Mouse (Mus musculus) midbrain, embryonic 14.5 days (tissue): ENCODE data around the gene Arid1a. TPM values are rescaled to one million over a fixed set of nuclear protein-coding genes. Genes with fewer than 3 reads are reported as not detected.

Experiments
- ATAC-seq: fragments of 200-750 bp; cut with Nextera tagmentation; 2 replicates; pipeline ENCODE4 v1.8.0; 2017; ENCODE audit warnings: moderate number of reproducible peaks, moderate library complexity; ENCODE audit not compliant: low FRiP score, low TSS enrichment
- DNase-seq: peaks from one replicate; pipeline ENCODE4 v3.0.0-alpha.2; 2015
- H3K27ac ChIP-seq: fragments of 300-500 bp; sonication (generic); replicated peaks from 2 replicates; pipeline ENCODE4 v1.5.1; 2014; ENCODE audit warnings: mild to moderate bottlenecking, low read depth, low read length, moderate library complexity
- H3K27me3 ChIP-seq: fragments of 300-500 bp; sonication (generic); 2 replicates; pipeline ENCODE4 v1.6.1; 2014; ENCODE audit warnings: low read length, control low read depth, mixed read lengths; ENCODE audit not compliant: control insufficient read depth, insufficient read depth
- H3K36me3 ChIP-seq: fragments of 300-500 bp; sonication (generic); 2 replicates; pipeline ENCODE4 v1.6.1; 2014; ENCODE audit warnings: low read length, control low read depth; ENCODE audit not compliant: control insufficient read depth, insufficient read depth
- H3K4me1 ChIP-seq: fragments of 300-500 bp; sonication (generic); 2 replicates; pipeline ENCODE4 v1.6.1; 2014; ENCODE audit warnings: mild to moderate bottlenecking, antibody characterized with exemption, low read length, control low read depth; ENCODE audit not compliant: control insufficient read depth, insufficient read depth
- H3K4me2 ChIP-seq: fragments of 300-500 bp; sonication (generic); 2 replicates; pipeline ENCODE4 v1.6.1; 2014; ENCODE audit warnings: mild to moderate bottlenecking, low read length, moderate library complexity
- H3K4me3 ChIP-seq: fragments of 300-500 bp; sonication (generic); replicated peaks from 2 replicates; pipeline ENCODE4 v1.5.1; 2014; ENCODE audit warnings: low read depth, low read length
- H3K9ac ChIP-seq: fragments of 300-500 bp; sonication (generic); replicated peaks from 2 replicates; pipeline ENCODE4 v1.6.1; 2014; ENCODE audit warnings: mild to moderate bottlenecking, low read length, moderate library complexity
- H3K9me3 ChIP-seq: fragments of 300-500 bp; sonication (generic); 2 replicates; pipeline ENCODE4 v1.6.1; 2016; ENCODE audit warnings: low read length, control low read depth, mixed read lengths; ENCODE audit not compliant: control insufficient read depth
- WGBS: fragments of 180-500 bp; shearing (Covaris S2); extraction: QIAGEN DNeasy Blood & Tissue Kit; methylation state at CpG from one replicate; pipeline ENCODE4 v1.1.7; 2014; 5-methylcytosine and 5-hydroxymethylcytosine counted together
- polyA plus RNA-seq: library from polyadenylated mRNA; unstranded; fragments of >200 nt; fragmentation: Nextera tagmentation; extraction: Ambion mirVana; gene quantifications from 2 replicates; pipeline ENCODE4 v1.2.1, GENCODE M21; 2014

The Arid1a gene
- polyA plus RNA-seq, 1 experiment from 2014 or later = 46.7 TPM

DNA sequence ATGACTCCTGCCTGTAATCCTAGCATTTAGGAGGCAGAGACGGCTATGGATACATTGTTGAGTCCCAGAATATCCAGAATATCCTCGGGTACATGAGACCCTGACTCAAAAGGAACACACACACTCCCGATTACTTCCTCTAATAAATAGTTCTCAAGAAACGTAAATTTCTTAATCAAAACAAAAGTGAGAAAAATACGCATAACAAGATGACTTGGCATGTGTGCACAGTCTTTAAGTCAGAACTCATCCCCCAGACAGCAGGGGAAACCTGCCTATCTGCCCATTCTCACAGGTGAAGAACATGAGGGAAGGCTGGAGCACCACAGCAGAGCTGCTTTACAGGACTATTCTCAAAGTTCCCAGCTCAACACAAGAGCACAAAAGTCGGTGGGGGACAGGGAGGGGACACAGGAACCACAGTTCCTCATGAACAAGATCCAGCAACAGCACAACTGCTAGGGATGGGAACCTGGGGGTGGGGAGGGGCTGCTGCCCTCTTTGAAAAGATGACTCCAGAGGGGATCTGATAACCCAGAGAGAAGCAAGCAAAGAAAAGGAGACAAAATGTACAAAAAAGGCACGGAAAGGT, 6.3 kb downstream of the Arid1a start:
- Histone ChIP-seq H3K9me3 (no peaks in the 10 kb centered on the region), H3K27ac (0 out of 2 replicates have a peak overlapping the region, but pooled peaks have one; percentile 100), H3K4me3 (peak overlapping the region; percentile 100), H3K27me3 (no peaks in the 10 kb centered on the region), H3K9ac (peak overlapping the region; percentile 100), H3K36me3 (peaks cover 4% of the 10 kb centered on the region; the same call in 1 of the 2 replicates), H3K4me1 (peaks cover 42% of the 10 kb centered on the region), H3K4me2 (peak overlapping the region; percentile 97)
- no peak for DNase-seq
- 36% methylated on average over 7 of the region's 7 CpGs for WGBS
- ATAC-seq = no peak

DNA sequence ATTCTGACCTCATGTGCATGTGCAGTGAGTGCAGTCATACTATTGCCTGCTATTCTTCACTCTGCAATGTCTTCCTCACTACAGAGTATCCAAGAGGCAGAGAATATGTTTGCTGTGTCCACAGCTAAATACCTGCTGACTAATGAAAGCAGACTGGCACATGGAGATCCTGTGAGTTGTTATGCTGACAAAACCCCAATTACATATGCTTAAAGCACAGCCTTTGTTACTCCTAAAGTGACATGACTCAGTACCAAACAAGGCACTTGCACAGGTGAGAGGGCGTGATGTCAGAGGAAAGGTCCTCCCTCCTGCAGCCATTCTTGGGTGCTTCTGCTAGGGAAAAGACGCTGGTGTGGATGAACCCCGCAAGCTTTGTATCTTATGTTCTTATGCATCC, 21.3 kb downstream of the Arid1a start:
- WGBS = 92% methylated on average over 3 of the region's 3 CpGs
- DNase-seq (no peak), ATAC-seq (no peak)
- Histone ChIP-seq H3K27me3 (no peaks in the 10 kb centered on the region), H3K9ac (no peak overlapping the region), H3K27ac (no peak overlapping the region), H3K36me3 (peaks cover 6% of the 10 kb centered on the region; the same call in 1 of the 2 replicates), H3K4me2 (no peak overlapping the region), H3K9me3 (no peaks in the 10 kb centered on the region), H3K4me3 (no peak overlapping the region), H3K4me1 (peaks cover 54% of the 10 kb centered on the region)

DNA sequence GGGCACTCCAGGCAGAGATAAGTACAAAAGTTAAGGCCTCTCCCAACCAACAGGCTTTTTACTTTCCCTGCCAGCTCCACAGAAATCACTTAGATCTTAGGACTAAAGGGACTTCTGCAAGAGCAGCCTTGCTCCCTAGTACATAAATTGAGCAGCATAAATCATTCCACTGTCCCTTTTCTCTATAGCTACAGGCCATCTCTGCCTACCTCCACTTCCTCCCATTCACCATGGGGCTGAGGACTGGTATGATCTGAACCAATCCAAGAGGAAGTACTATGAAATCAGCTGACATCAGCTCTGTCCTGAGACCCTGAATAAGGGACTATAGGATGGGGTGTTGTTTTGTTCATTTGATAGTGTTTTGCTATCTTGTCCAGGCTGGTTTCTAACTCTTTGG, 26.4 kb downstream of the Arid1a start:
- Histone ChIP-seq H3K4me2 (peak overlapping the region; percentile 44), H3K9ac (peak overlapping the region; percentile 10; the same call in 1 of the 2 replicates)
- ATAC-seq = peak; percentile 42; the same call in 1 of the 2 replicates

DNA sequence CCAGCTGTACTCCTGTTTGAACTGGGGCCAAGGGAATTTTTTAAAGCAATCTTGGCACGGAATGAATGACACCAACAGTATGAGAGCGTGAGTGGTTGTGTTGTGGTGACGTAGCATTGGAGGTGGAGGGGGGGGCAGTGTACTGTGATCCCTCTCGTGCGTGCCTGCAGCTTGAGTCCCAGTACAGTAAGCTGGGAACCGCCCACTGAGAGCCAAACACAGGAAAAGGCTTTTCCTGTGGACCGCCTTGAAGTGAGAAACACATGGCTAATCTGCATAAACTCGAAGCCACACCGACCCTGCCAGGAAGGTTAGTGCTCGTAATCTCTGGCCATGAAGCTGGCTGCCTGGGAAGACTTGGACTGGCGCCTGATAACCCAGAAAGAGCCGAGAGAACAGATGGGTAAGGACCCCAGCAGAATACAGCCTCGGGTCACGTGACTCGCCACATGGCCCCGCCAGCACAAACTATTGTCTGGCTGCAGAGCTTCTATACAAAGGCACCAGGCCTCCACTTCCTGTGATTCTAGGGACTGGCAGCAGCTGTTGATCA, 27.0 kb downstream of the Arid1a start:
- H3K9ac ChIP-seq = peak overlapping the region; percentile 10; the same call in 1 of the 2 replicates
- DNase-seq (peak; percentile 89), ATAC-seq (peak; percentile 91)
- WGBS = under 1% methylated on average over 16 of the region's 16 CpGs
- peak overlapping the region; percentile 12; the same call in 1 of the 2 replicates for H3K4me3 ChIP-seq
- no peaks in the 10 kb centered on the region for H3K27me3 ChIP-seq
- H3K9me3 ChIP-seq = no peaks in the 10 kb centered on the region
- peaks cover 75% of the 10 kb centered on the region for H3K4me1 ChIP-seq
- H3K4me2 ChIP-seq = peak overlapping the region; percentile 44
- H3K27ac ChIP-seq = peak overlapping the region; percentile 82
- no peaks in the 10 kb centered on the region for H3K36me3 ChIP-seq

More for the DNA sequence above, 26.4 kb downstream of the Arid1a start:
- no peaks in the 10 kb centered on the region for H3K27me3 ChIP-seq
- H3K27ac ChIP-seq = peak overlapping the region; percentile 82
- H3K9me3 ChIP-seq = no peaks in the 10 kb centered on the region
- H3K4me1 ChIP-seq = peaks cover 77% of the 10 kb centered on the region
- H3K4me3 ChIP-seq = no peak overlapping the region
- DNase-seq = no peak
- H3K36me3 ChIP-seq = no peaks in the 10 kb centered on the region

DNA sequence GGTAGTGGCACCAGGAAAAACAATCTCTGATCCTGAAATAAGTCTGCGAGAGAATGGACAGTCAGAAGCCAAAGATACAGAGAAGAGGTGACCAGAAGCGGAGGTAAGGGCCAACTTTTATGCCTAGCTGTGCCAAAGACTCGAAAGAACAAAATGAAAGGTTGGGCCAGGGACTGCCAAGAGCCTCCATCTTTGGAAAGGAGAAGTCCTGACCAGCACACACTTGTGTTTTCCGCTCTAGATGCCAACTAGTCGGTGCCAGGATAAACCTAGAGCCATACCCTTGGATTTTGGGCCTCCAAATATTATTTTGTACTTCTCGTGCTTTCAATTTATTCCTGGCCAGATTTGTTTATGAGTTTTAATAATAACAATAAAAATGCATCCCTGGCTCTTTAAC, 27.6 kb downstream of the Arid1a start:
- no peaks in the 10 kb centered on the region for H3K36me3 ChIP-seq
- no peak overlapping the region for H3K4me3 ChIP-seq
- ATAC-seq = no peak
- H3K4me1 ChIP-seq = peaks cover 69% of the 10 kb centered on the region
- 75% methylated on average over 6 of the region's 6 CpGs for WGBS
- no peaks in the 10 kb centered on the region for H3K27me3 ChIP-seq
- no peak for DNase-seq
- peak overlapping the region; percentile 82 for H3K27ac ChIP-seq
- peak overlapping the region; percentile 44 for H3K4me2 ChIP-seq
- peak overlapping the region; percentile 10; the same call in 1 of the 2 replicates for H3K9ac ChIP-seq
- no peaks in the 10 kb centered on the region for H3K9me3 ChIP-seq

DNA sequence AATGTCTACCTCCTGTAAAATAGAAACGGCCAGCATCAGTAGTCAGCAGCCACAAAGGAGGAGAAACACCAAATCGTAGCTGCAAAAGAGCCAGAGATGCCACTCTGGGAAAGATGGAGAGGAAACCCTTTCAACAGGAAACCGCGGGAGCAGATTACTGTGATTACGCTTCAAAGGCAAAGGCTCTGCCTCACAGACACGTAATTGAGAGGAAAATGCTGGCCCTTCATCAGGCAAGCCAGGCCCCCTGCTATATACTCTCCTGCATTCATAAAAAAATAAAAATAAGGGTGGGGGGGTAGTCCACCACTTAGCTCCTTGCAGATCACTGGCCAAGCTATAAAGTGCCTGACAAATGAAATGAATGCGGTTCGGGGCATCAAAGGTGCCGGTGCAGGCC, 28.3 kb downstream of the Arid1a start:
- Histone ChIP-seq H3K9me3 (no peaks in the 10 kb centered on the region), H3K4me2 (peak overlapping the region; percentile 44), H3K27me3 (no peaks in the 10 kb centered on the region), H3K4me3 (no peak overlapping the region), H3K9ac (no peak overlapping the region), H3K36me3 (no peaks in the 10 kb centered on the region), H3K4me1 (peaks cover 61% of the 10 kb centered on the region), H3K27ac (peak overlapping the region; percentile 57)
- ATAC-seq (no peak), DNase-seq (peak; percentile 48)
- 36% methylated on average over 9 of the region's 9 CpGs for WGBS

DNA sequence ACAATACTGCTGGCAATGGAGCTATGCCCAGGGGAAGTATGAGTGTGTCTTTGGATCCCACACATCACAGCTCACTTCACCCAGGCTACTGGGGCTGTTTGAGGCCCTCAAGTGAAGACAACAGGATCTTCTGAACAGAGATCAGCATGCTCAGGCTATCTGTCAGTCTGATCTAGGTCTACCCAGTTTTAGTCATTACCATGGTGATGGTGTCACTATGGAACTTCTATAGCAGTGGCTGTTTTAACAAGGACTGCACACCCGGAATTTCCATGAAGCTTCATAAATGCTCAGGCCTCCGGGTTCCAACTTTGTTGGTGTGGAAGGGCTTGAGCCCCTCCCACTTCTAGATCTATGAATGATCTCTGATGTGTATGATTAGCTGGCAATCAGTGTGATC, 30.9 kb downstream of the Arid1a start:
- H3K27ac ChIP-seq = no peak overlapping the region
- ATAC-seq (no peak), DNase-seq (no peak)
- H3K27me3 ChIP-seq = no peaks in the 10 kb centered on the region
- 64% methylated on average over 2 of the region's 2 CpGs for WGBS
- peaks cover 40% of the 10 kb centered on the region for H3K4me1 ChIP-seq
- H3K9ac ChIP-seq = no peak overlapping the region
- H3K4me2 ChIP-seq = no peak overlapping the region
- peaks cover 22% of the 10 kb centered on the region for H3K36me3 ChIP-seq
- H3K9me3 ChIP-seq = no peaks in the 10 kb centered on the region
- no peak overlapping the region for H3K4me3 ChIP-seq

DNA sequence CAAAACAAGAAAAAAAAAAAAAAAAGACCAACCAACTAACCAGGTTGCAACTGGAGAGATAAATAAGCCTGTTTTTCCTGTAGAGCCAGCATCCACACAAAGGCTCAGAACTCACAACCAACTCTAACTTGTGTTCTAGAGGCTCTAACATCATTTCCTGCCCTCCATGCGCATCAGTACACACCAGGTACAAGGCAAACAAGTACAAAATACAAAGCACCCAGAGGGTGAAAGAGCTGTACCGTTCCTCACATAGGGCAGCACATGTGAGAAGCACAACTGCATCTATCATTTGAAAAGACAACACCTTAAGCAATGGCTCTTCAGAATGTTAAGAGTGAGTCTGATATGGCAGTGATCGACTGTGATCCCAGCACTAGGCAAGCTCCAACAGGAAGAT, 36.8 kb downstream of the Arid1a start:
- no peaks in the 10 kb centered on the region for H3K27me3 ChIP-seq
- no peak overlapping the region for H3K27ac ChIP-seq
- 96% methylated on average over 3 of the region's 3 CpGs for WGBS
- H3K4me1 ChIP-seq = no peaks in the 10 kb centered on the region
- no peak overlapping the region for H3K4me2 ChIP-seq
- ATAC-seq (no peak), DNase-seq (no peak)
- H3K36me3 ChIP-seq = peaks cover 78% of the 10 kb centered on the region
- H3K4me3 ChIP-seq = no peak overlapping the region
- no peaks in the 10 kb centered on the region for H3K9me3 ChIP-seq
- H3K9ac ChIP-seq = no peak overlapping the region

DNA sequence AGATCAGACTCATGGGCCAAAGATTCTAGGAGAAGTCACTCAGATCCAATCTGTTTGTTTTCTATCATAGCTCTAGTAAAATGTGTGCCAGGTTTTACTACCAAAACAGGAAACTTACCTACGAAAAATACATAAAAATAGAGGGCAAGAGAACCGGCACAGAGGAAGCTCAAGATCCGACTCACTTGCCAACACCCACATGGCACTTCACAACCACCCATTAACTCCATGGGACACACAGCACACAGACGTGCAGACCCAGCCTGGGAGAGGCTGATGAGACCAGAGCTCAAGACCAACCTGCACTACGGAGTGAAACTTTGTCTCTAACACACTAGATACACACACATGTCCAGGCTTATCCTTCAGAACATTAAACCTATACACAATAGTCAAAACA, 43.8 kb downstream of the Arid1a start:
- DNase-seq = no peak
- H3K36me3 ChIP-seq = peaks cover 59% of the 10 kb centered on the region
- no peak overlapping the region for H3K4me3 ChIP-seq
- WGBS = 89% methylated on average over 5 of the region's 5 CpGs
- H3K9ac ChIP-seq = no peak overlapping the region
- no peaks in the 10 kb centered on the region for H3K27me3 ChIP-seq
- no peaks in the 10 kb centered on the region for H3K4me1 ChIP-seq
- H3K9me3 ChIP-seq = no peaks in the 10 kb centered on the region
- no peak for ATAC-seq
- H3K27ac ChIP-seq = no peak overlapping the region
- H3K4me2 ChIP-seq = no peak overlapping the region
